Mouse (Mus musculus): ENCODE measurements at regions not wholly inside any gene's neighbourhood (a gene's known extent, or its start where the extent isn't known, plus 50 kb on each side); places are given as distances from the start of the nearest gene placed in this dataset.

GRCm38 (mm10) chr13:102319453-102319852 lies 373.9 kb upstream of the Cd180 start:
- TF ChIP-seq CTCF (IDR thresholded peaks at IDR 0.05): no peak
- DNase-seq (ENCODE audit: extremely low spot score in 1 of 2, low spot score in 2 of 2): no peak
- intact Hi-C loops (cut with DNase I): no loop called here
- no peak overlapping the region for H3K4me3 ChIP-seq
- no peak overlapping the region for H3K27ac ChIP-seq

GRCm38 (mm10) chr13:102323876-102324275 lies 369.5 kb upstream of the Cd180 start:
- no peak; the same call in 1 of the 2 replicates for TF ChIP-seq CTCF (IDR thresholded peaks at IDR 0.05)
- DNase-seq (ENCODE audit: extremely low spot score in 1 of 2, low spot score in 2 of 2): no peak
- Histone ChIP-seq H3K4me3 (no peak overlapping the region), H3K27ac (0 out of 2 replicates have a peak overlapping the region, but pooled peaks have one; percentile 26)
- intact Hi-C loops (cut with DNase I): loop anchor here (5.0 kb wide), 1 partner anchor 407 kb away; no protein-coding TSS in a partner anchor

- H3K4me3 ChIP-seq: no peak overlapping the region
- intact Hi-C loops (cut with DNase I): no loop called here
Measured at GRCm38 (mm10) chr13:102326003-102326402, 367.4 kb upstream of the Cd180 start.

GRCm38 (mm10) chr13:102326544-102326943 lies 366.8 kb upstream of the Cd180 start:
- no peak for TF ChIP-seq CTCF (IDR thresholded peaks at IDR 0.05)
- Histone ChIP-seq H3K27ac (no peak overlapping the region), H3K4me3 (no peak overlapping the region)
- intact Hi-C loops (cut with DNase I): no loop called here
- no peak for DNase-seq (ENCODE audit: extremely low spot score in 1 of 2, low spot score in 2 of 2)

More at GRCm38 (mm10) chr13:102326003-102326402, 367.4 kb upstream of the Cd180 start:
- no peak overlapping the region for H3K27ac ChIP-seq
- no peak for DNase-seq (ENCODE audit: extremely low spot score in 1 of 2, low spot score in 2 of 2)
- no peak for TF ChIP-seq CTCF (IDR thresholded peaks at IDR 0.05)

- Histone ChIP-seq H3K27ac (no peak overlapping the region), H3K4me3 (no peak overlapping the region)
- no peak for TF ChIP-seq CTCF (IDR thresholded peaks at IDR 0.05)
- intact Hi-C loops (cut with DNase I): no loop called here
- no peak for DNase-seq (ENCODE audit: extremely low spot score in 1 of 2, low spot score in 2 of 2)
Measured at GRCm38 (mm10) chr13:102333667-102334066, 359.7 kb upstream of the Cd180 start.

DNA sequence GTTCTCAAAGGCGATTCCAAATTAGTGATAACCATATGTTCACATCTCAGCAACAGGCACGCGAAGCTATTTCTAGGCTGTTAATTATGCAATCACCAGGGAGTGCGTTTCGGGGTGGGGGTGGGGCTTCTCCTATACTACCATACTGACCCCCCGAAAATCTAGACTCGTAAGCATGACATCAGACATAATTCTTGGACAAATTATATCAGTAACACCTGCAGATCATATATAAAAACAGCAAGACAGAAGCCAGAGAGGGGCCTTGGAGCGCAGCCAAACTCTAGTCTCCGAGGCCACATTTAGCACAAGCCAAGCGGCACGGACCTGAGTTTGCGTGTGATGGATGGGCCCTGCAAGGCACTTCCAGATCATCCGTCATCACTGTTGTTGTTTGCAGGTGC lies 359.2 kb upstream of the Cd180 start:
- no peak for TF ChIP-seq CTCF (IDR thresholded peaks at IDR 0.05)
- no peak overlapping the region for H3K4me3 ChIP-seq
- DNase-seq (ENCODE audit: extremely low spot score in 1 of 2, low spot score in 2 of 2): peak; percentile 23 to 27
- H3K27ac ChIP-seq: 0 out of 2 replicates have a peak overlapping the region, but pooled peaks have one; percentile 42
- intact Hi-C loops (cut with DNase I): no loop called here

- intact Hi-C loops (cut with DNase I): no loop called here
Measured at GRCm38 (mm10) chr13:102343236-102343635, 350.1 kb upstream of the Cd180 start.

DNA sequence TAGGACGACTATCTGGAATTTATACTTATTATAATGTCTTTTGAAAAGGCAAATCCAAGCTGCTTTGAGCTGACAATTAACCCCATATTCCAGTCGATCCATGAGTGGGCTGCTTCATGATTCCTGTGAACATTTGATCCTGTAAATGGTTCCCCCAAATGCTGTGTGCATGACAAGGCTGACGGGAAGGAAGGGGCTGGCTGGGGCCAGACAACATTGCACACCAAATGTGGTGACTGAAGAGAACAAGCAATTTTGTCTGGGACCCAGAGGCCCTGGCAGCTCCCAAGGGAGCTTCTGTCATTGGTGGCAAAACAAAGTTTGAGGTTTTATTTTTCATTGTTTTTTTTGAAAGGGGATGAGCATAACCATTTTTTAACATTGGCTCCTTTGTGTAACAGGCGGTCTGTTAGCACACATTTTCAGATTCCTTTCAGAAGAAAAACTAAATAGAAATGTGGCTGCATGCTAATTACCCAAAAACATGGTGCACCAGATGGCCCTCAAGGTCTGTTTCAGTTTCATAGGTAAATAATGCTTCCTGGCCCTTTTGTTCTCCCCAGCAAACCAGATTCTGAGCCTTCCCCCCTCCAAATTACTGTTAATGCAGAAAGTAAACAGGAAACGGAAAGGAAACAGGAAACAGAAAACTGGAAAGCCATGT lies 348.6 kb upstream of the Cd180 start:
- Histone ChIP-seq H3K4me3 (no peak overlapping the region), H3K27ac (no peak overlapping the region)
- intact Hi-C loops (cut with DNase I): no loop called here
- TF ChIP-seq CTCF (IDR thresholded peaks at IDR 0.05): no peak
- DNase-seq (ENCODE audit: extremely low spot score in 1 of 2, low spot score in 2 of 2): no peak

More at GRCm38 (mm10) chr13:102343236-102343635, 350.1 kb upstream of the Cd180 start:
- no peak for TF ChIP-seq CTCF (IDR thresholded peaks at IDR 0.05)
- peak; percentile 13 to 17 for DNase-seq (ENCODE audit: extremely low spot score in 1 of 2, low spot score in 2 of 2)
- no peak overlapping the region for H3K27ac ChIP-seq
- no peak overlapping the region for H3K4me3 ChIP-seq

- H3K27ac ChIP-seq: no peak overlapping the region
- no peak for TF ChIP-seq CTCF (IDR thresholded peaks at IDR 0.05)
- intact Hi-C loops (cut with DNase I): no loop called here
- H3K4me3 ChIP-seq: no peak overlapping the region
- no peak for DNase-seq (ENCODE audit: extremely low spot score in 1 of 2, low spot score in 2 of 2)
Measured at GRCm38 (mm10) chr13:102349493-102349892, 343.9 kb upstream of the Cd180 start.

GRCm38 (mm10) chr13:102352073-102352854 lies 341.1 kb upstream of the Cd180 start:
- TF ChIP-seq CTCF (IDR thresholded peaks at IDR 0.05): no peak
- Histone ChIP-seq H3K4me3 (no peak overlapping the region), H3K27ac (no peak overlapping the region)
- intact Hi-C loops (cut with DNase I): no loop called here
- no peak for DNase-seq (ENCODE audit: extremely low spot score in 1 of 2, low spot score in 2 of 2)

GRCm38 (mm10) chr13:102355569-102355968 lies 337.8 kb upstream of the Cd180 start:
- intact Hi-C loops (cut with DNase I): no loop called here
- no peak for DNase-seq (ENCODE audit: extremely low spot score in 1 of 2, low spot score in 2 of 2)
- no peak overlapping the region for H3K27ac ChIP-seq
- no peak overlapping the region for H3K4me3 ChIP-seq
- TF ChIP-seq CTCF (IDR thresholded peaks at IDR 0.05): no peak

DNA sequence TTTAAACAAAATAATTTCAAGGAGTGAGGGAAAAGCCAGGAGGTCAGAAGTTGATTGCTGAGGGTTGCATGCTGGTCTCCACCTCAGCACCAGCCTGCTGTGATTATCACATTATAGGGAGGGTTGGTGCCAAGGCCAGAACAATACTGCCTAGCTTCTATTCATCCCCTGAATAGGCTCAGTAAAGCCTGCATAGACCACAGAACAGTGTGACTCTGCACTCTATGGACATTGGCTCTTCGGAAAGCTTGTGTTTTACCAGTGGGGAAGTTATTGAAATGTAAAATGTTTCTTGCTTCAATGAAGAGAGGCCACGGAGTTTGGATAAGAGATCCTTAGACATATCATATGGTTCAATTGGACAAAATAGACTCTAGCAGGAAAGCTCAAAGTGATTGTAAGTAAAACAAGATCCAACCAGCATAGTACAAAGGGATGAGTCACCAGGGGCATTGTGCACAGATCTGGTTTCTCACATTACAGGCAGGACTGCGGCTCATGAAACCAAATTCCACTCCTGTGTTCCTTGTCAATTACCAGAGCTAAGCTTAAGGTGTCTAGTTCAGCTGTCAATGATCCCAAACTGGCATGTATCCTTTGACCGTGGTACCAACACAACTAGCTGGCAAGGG lies 320.8 kb upstream of the Cd180 start:
- Histone ChIP-seq H3K4me3 (no peak overlapping the region), H3K27ac (no peak overlapping the region)
- intact Hi-C loops (cut with DNase I): no loop called here
- TF ChIP-seq CTCF (IDR thresholded peaks at IDR 0.05): no peak
- DNase-seq (ENCODE audit: extremely low spot score in 1 of 2, low spot score in 2 of 2): no peak

Measured in left cerebral cortex, adult 2 months (tissue).